Comparison of ENCODE assay signal across 10 mouse cellular contexts in the genomic region with DNA sequence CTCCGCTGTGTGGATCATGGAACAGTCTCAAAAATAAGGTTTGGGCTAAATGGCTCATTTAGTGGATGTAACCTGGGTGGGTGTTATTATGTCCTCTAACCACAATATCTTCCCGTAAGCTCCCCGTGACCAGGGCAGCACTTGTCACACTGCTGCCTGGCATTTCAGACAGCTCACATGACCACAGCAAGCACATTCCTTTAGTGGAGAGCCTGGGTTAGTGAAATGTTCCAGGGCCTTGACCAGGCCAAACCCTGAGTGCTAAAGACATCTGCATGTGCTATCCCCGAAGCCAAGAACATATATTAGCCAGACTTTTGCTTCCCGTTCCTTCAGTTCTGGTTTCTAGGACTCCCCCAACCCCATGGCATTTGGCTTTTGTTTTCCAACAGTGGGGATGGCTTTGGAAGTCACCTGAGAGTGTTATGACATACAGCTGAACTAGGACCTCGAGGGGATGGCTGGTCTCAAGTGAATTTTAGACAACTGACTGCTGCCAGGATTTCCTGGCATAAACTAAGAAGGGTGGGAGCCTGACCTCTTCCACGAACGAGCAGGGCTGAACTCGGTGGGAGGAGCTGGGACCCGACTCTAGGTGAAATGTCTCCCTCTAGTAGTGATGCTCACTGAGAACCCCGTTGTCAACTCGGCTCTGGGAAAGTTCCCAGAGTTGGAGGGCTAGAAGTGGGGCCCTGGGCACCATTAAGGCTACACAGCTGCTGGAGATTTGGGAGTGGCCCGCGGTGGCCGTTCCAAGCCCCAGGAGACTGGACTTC. TPM values are rescaled to one million over a fixed set of nuclear protein-coding genes. Genes with fewer than 3 reads are reported as not detected.
DNase-seq lines count a peak whose midpoint lies in the region; ATAC-seq lines count a peak whose summit lies in the region.
"Had no signal": no experiment of that assay in that cellular context is flagged by ENCODE, and none has a peak within 500 bp of the region (broad histone marks: within the 10 kb centered on the region; RNA-seq: fewer than 3 reads in every experiment).

No protein-coding gene starts in this region.

- H3K9me3 ChIP-seq in kidney, embryonic 15.5 days (replicated peaks): no peaks in the 10 kb centered on the region
- no peaks in the 10 kb centered on the region for H3K9me3 ChIP-seq in heart, embryonic 14.5 days (ENCODE audit: control insufficient read depth, low read length)
- H3K9me3 ChIP-seq in lung, embryonic 15.5 days: no peaks in the 10 kb centered on the region
- H3K9me3 ChIP-seq: liver, embryonic 13.5 days had no signal

- H3K4me1 ChIP-seq in kidney, embryonic 15.5 days: peaks cover 16% of the 10 kb centered on the region
- peaks cover 9% of the 10 kb centered on the region; the same call in 1 of the 2 replicates for H3K4me1 ChIP-seq in brown adipose tissue, adult 24 weeks (ENCODE audit: control insufficient read depth, insufficient read depth, insufficient read length, low read length)
- peaks cover 12 to 15% of the 10 kb centered on the region in 2 experiments for H3K4me1 ChIP-seq in heart, embryonic 14.5 days (ENCODE audit: control insufficient read depth in 2 of 2, insufficient read depth in 2 of 2, low read length in 2 of 2)
- peaks cover 12% of the 10 kb centered on the region; the same call in 1 of the 2 replicates for H3K4me1 ChIP-seq in lung, embryonic 15.5 days
- H3K4me1 ChIP-seq: liver, embryonic 13.5 days had no signal

- WGBS in kidney, embryonic 15.5 days: 29% methylated on average over 15 of the region's 15 CpGs
- 22% methylated on average over 15 of the region's 15 CpGs for WGBS in heart, embryonic 14.5 days
- 25% methylated on average over 15 of the region's 15 CpGs for WGBS in lung, embryonic 15.5 days

- peak overlapping the region; percentile 43 for H3K4me2 ChIP-seq in kidney, embryonic 15.5 days
- H3K4me2 ChIP-seq in heart, embryonic 14.5 days (ENCODE audit: low read length): peak overlapping the region; percentile 2
- peak overlapping the region; percentile 47 for H3K4me2 ChIP-seq in lung, embryonic 15.5 days
- H3K4me2 ChIP-seq: liver, embryonic 13.5 days had no signal

- H3K27me3 ChIP-seq in kidney, embryonic 15.5 days: peaks cover 4% of the 10 kb centered on the region; the same call in 1 of the 2 replicates
- H3K27me3 ChIP-seq in heart, embryonic 14.5 days (ENCODE audit: control insufficient read depth, insufficient read depth, low read length): no peaks in the 10 kb centered on the region
- no peaks in the 10 kb centered on the region for H3K27me3 ChIP-seq in lung, embryonic 15.5 days

- intact Hi-C loops in left cerebral cortex, postnatal 14 days (cut with DNase I): no loop called here

- H3K27ac ChIP-seq in kidney, embryonic 15.5 days: peak overlapping the region; percentile 64
- peak overlapping the region; percentile 98 for H3K27ac ChIP-seq in brown adipose tissue, adult 24 weeks (replicated peaks; ENCODE audit: low read depth, low read length)
- H3K27ac ChIP-seq in heart, embryonic 14.5 days (replicated peaks in 1 of 2; ENCODE audit: control insufficient read depth in 1 of 2, insufficient read depth in 1 of 2, low read depth in 2 of 2, low read length in 2 of 2): peak overlapping the region; percentile 49 to 55
- no peak overlapping the region for H3K27ac ChIP-seq in lung, embryonic 15.5 days
- H3K27ac ChIP-seq: liver, embryonic 13.5 days had no signal

- no peak for DNase-seq in kidney, adult 8-10 months
- DNase-seq in left cerebral cortex, postnatal 14 days (ENCODE audit: low spot score in 2 of 2): no peak
- DNase-seq in ovary, adult 18-20 months (ENCODE audit: low spot score): no peak
- DNase-seq: liver, embryonic 13.5 days had no signal

- H3K9ac ChIP-seq in kidney, embryonic 15.5 days: peak overlapping the region; percentile 7; the same call in 1 of the 2 replicates
- no peak overlapping the region for H3K9ac ChIP-seq in heart, embryonic 14.5 days (ENCODE audit: low read length)
- no peak overlapping the region for H3K9ac ChIP-seq in lung, embryonic 15.5 days
- H3K9ac ChIP-seq: liver, embryonic 13.5 days had no signal

- ATAC-seq in kidney, embryonic 15.5 days (replicated peaks; ENCODE audit: low FRiP score): no peak
- peak; percentile 70; the same call in 1 of the 2 replicates for ATAC-seq in heart, embryonic 14.5 days (ENCODE audit: insufficient number of reproducible peaks, insufficient read depth, low FRiP score, low read depth)
- ATAC-seq in lung, embryonic 15.5 days (ENCODE audit: borderline replicate concordance, extremely low read depth, low FRiP score, low TSS enrichment): no peak
- ATAC-seq in activated CD4-positive, CD25-positive, alpha-beta regulatory T cell, adult 4 months: no peak
- ATAC-seq: hindbrain, embryonic 16.5 days had no signal

- peaks cover 15% of the 10 kb centered on the region for H3K36me3 ChIP-seq in kidney, embryonic 15.5 days
- H3K36me3 ChIP-seq in heart, embryonic 14.5 days (ENCODE audit: control insufficient read depth, insufficient read depth, low read length): peaks cover 14% of the 10 kb centered on the region
- H3K36me3 ChIP-seq in lung, embryonic 15.5 days: peaks cover 10% of the 10 kb centered on the region

- H3K4me3 ChIP-seq in kidney, embryonic 15.5 days (replicated peaks): 0 out of 2 replicates have a peak overlapping the region, but pooled peaks have one; percentile 4
- peak overlapping the region; percentile 61 for H3K4me3 ChIP-seq in brown adipose tissue, adult 24 weeks (ENCODE audit: insufficient read depth, low read depth, low read length)
- no peak overlapping the region for H3K4me3 ChIP-seq in heart, embryonic 14.5 days (ENCODE audit: control insufficient read depth in 1 of 2, insufficient read depth in 1 of 2, low read depth in 1 of 2, low read length in 2 of 2)
- H3K4me3 ChIP-seq in lung, embryonic 15.5 days: peak overlapping the region; percentile 10; the same call in 1 of the 2 replicates
- H3K4me3 ChIP-seq: liver, embryonic 13.5 days had no signal

RNA-seq across cellular contexts. Expression of a gene that starts 29.2 kb away (rescaled TPM):
- 101 and 114 TPM in 2 replicates for polyA plus RNA-seq in kidney, embryonic 15.5 days (2015; fragmentation: Nextera tagmentation; extraction: Ambion mirVana)
- polyA plus RNA-seq in brown adipose tissue, adult 24 weeks (2012; ENCODE audit: insufficient read depth, insufficient read length, missing spikeins): 133 and 153 TPM in 2 replicates
- 115 and 117 TPM in 2 replicates for polyA plus RNA-seq in heart, embryonic 14.5 days (2014; fragmentation: Nextera tagmentation; extraction: Ambion mirVana)
- 93.6 and 99.0 TPM in 2 replicates for polyA plus RNA-seq in lung, embryonic 15.5 days (2015; fragmentation: Nextera tagmentation; extraction: Ambion mirVana)
- polyA plus RNA-seq in activated CD4-positive, CD25-positive, alpha-beta regulatory T cell, adult 4 months (2017; shearing (Covaris generic)): 10 to 100 TPM; 36.5 TPM
- 10 to 100 TPM; 56.2 to 60.9 TPM for total RNA-seq in left cerebral cortex, postnatal 14 days (2021)

RNA-seq across cellular contexts. Expression of a gene that starts 29.3 kb away (rescaled TPM):
- polyA plus RNA-seq in kidney, embryonic 15.5 days (2015; fragmentation: Nextera tagmentation; extraction: Ambion mirVana): 52.7 and 53.3 TPM in 2 replicates
- polyA plus RNA-seq in brown adipose tissue, adult 24 weeks (2012; ENCODE audit: insufficient read depth, insufficient read length, missing spikeins): 12.9 and 17.1 TPM in 2 replicates
- polyA plus RNA-seq in heart, embryonic 14.5 days (2014; fragmentation: Nextera tagmentation; extraction: Ambion mirVana): 41.9 and 43.8 TPM in 2 replicates
- polyA plus RNA-seq in lung, embryonic 15.5 days (2015; fragmentation: Nextera tagmentation; extraction: Ambion mirVana): 42.0 and 43.9 TPM in 2 replicates
- polyA plus RNA-seq in activated CD4-positive, CD25-positive, alpha-beta regulatory T cell, adult 4 months (2017; shearing (Covaris generic)): 10 to 100 TPM; 28.2 to 28.7 TPM
- 10 to 100 TPM; 20.1 to 20.4 TPM for total RNA-seq in left cerebral cortex, postnatal 14 days (2021)

RNA-seq across cellular contexts. Expression of a gene that starts 40.7 kb away (rescaled TPM):
- polyA plus RNA-seq in kidney, embryonic 15.5 days (2015; fragmentation: Nextera tagmentation; extraction: Ambion mirVana): 0.10 and 0.36 TPM in 2 replicates
- polyA plus RNA-seq in brown adipose tissue, adult 24 weeks (2012; ENCODE audit: insufficient read depth, insufficient read length, missing spikeins): 7.1 and 8.0 TPM in 2 replicates
- 0.16 and 0.22 TPM in 2 replicates for polyA plus RNA-seq in heart, embryonic 14.5 days (2014; fragmentation: Nextera tagmentation; extraction: Ambion mirVana)
- polyA plus RNA-seq in lung, embryonic 15.5 days (2015; fragmentation: Nextera tagmentation; extraction: Ambion mirVana): 0.66 and 0.67 TPM in 2 replicates
- polyA plus RNA-seq in activated CD4-positive, CD25-positive, alpha-beta regulatory T cell, adult 4 months (2017; shearing (Covaris generic)): not detected
- 1 to 10 TPM; 5.1 to 5.8 TPM for total RNA-seq in left cerebral cortex, postnatal 14 days (2021)

Comparison
In these comparisons a context has a peak if more than half of its experiments do, and no peak if none do; other contexts are left out.
1. H3K4me3 ChIP-seq: peak in kidney, embryonic 15.5 days (single experiment), brown adipose tissue, adult 24 weeks (single experiment) and lung, embryonic 15.5 days (single experiment); none in heart, embryonic 14.5 days (0 of 2).
2. Peak in every context shown above with its lines, with median percentiles within 50 percentile points of each other: H3K4me2 ChIP-seq.